In the genomic region with DNA sequence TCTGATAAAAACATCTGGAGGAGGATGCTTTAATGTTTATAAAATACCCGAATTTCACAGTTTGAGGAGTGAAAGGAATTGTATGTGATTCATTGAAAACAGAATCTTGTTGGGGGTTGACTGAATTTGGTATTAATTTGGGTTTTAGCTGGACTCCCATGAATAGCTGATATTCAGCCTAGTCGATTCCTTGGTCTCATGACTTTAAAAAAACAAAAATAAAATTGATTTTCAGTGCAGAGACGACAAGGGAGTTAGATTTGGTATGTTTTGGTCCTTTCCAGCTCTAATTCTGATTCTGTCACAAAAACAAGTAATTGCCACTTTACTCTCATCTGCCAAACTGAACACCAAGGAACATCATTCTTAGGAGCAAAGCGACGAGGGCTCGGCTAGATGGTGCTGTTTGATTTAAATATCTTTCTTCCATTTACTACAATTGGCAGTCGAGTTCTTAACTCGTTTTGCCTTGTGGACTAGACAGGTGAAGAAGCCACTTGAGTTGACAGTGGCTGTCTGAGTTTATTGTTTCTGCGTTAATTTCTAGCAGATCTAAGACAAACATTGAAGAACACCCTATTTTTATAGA, we compare ENCODE assay signal across 8 mouse cellular contexts. TPM values are rescaled to one million over a fixed set of nuclear protein-coding genes. Genes with fewer than 3 reads are reported as not detected.
DNase-seq lines count a peak whose midpoint lies in the region; ATAC-seq and TF ChIP-seq lines count a peak whose summit lies in the region.

No protein-coding gene starts in this region.

- DNase-seq in gastrocnemius, adult 2 months: no peak
- no peak for DNase-seq in gastrocnemius, postnatal 36 days
- peak; percentile 88 for DNase-seq in brain, embryonic 14.5 days (ENCODE audit: low read depth)
- DNase-seq in forebrain, postnatal 0 days: peak; percentile 77
- DNase-seq in layer of hippocampus, adult 9-10 months (ENCODE audit: low spot score): peak; percentile 50
- DNase-seq in midbrain, embryonic 14.5 days: peak; percentile 79
- peak; percentile 49 for DNase-seq in thymus, postnatal 4 days
- no peak for DNase-seq in urinary bladder, postnatal 14 days (ENCODE audit: low spot score)

- no peak for ATAC-seq in forebrain, postnatal 0 days
- ATAC-seq in midbrain, embryonic 14.5 days (ENCODE audit: low FRiP score, low TSS enrichment): no peak

- no peaks in the 10 kb centered on the region for H3K9me3 ChIP-seq in forebrain, postnatal 0 days (ENCODE audit: low read length)
- H3K9me3 ChIP-seq in midbrain, embryonic 14.5 days (ENCODE audit: control insufficient read depth, low read length): no peaks in the 10 kb centered on the region

- no peaks in the 10 kb centered on the region for H3K36me3 ChIP-seq in forebrain, postnatal 0 days (ENCODE audit: insufficient read depth)
- no peaks in the 10 kb centered on the region for H3K36me3 ChIP-seq in midbrain, embryonic 14.5 days (ENCODE audit: control insufficient read depth, insufficient read depth, low read length)

- H3K9ac ChIP-seq in forebrain, postnatal 0 days: peak overlapping the region; percentile 69; the same call in 1 of the 2 replicates
- H3K9ac ChIP-seq in midbrain, embryonic 14.5 days (replicated peaks; ENCODE audit: low read length): no peak overlapping the region

- H3K27ac ChIP-seq in gastrocnemius, adult 2 months: peak overlapping the region; percentile 81; the same call in 1 of the 2 replicates
- H3K27ac ChIP-seq in forebrain, postnatal 0 days (ENCODE audit: low read depth, low read length): no peak overlapping the region
- no peak overlapping the region for H3K27ac ChIP-seq in midbrain, embryonic 14.5 days (replicated peaks; ENCODE audit: low read depth, low read length)

- 7% methylated on average over 9 of the region's 9 CpGs for WGBS in forebrain, postnatal 0 days
- WGBS in midbrain, embryonic 14.5 days: 16% methylated on average over 9 of the region's 9 CpGs

- intact Hi-C loops in gastrocnemius, adult 2 months (cut with DNase I): loop anchor here (5.0 to 10.0 kb wide), 6 partner anchors 241 to 528 kb away; partner anchors contain the start of genes Atg10 and Zcchc9
- intact Hi-C loops in gastrocnemius, postnatal 36 days (cut with DNase I): loop anchor here (5.0 to 10.0 kb wide), 3 partner anchors 174 to 528 kb away; no protein-coding TSS in a partner anchor

- peak; percentile 60 for TF ChIP-seq CTCF in gastrocnemius, adult 2 months (IDR thresholded peaks at IDR 0.05)
- peak; percentile 38; the same call in 1 of the 2 replicates for TF ChIP-seq CTCF in brain, embryonic 14.5 days (IDR thresholded peaks at IDR 0.05; ENCODE audit: borderline replicate concordance, extremely low read depth, insufficient read depth, insufficient read length)
- peak; percentile 66 for TF ChIP-seq CTCF in forebrain, postnatal 0 days (IDR thresholded peaks at IDR 0.05; ENCODE audit: low read depth)

- H3K4me3 ChIP-seq in gastrocnemius, adult 2 months: peak overlapping the region; percentile 28; the same call in 1 of the 2 replicates
- H3K4me3 ChIP-seq in forebrain, postnatal 0 days (ENCODE audit: low read depth, low read length): peak overlapping the region; percentile 91
- H3K4me3 ChIP-seq in midbrain, embryonic 14.5 days (replicated peaks; ENCODE audit: low read depth, low read length): peak overlapping the region; percentile 92

- peak overlapping the region; percentile 76 for H3K4me2 ChIP-seq in forebrain, postnatal 0 days (ENCODE audit: low read depth)
- H3K4me2 ChIP-seq in midbrain, embryonic 14.5 days (ENCODE audit: low read length): peak overlapping the region; percentile 83

- no peak for TF ChIP-seq POLR2A in brain, embryonic 14.5 days (IDR thresholded peaks at IDR 0.05; ENCODE audit: borderline replicate concordance, extremely low read depth, insufficient read depth, insufficient read length, poor library complexity, severe bottlenecking)

- peaks cover 7% of the 10 kb centered on the region for H3K4me1 ChIP-seq in forebrain, postnatal 0 days (ENCODE audit: insufficient read depth)
- peaks cover 27% of the 10 kb centered on the region for H3K4me1 ChIP-seq in midbrain, embryonic 14.5 days (ENCODE audit: control insufficient read depth, insufficient read depth, low read length)

- H3K27me3 ChIP-seq in forebrain, postnatal 0 days (ENCODE audit: insufficient read depth, low read length): no peaks in the 10 kb centered on the region
- H3K27me3 ChIP-seq in midbrain, embryonic 14.5 days (ENCODE audit: control insufficient read depth, insufficient read depth, low read length): no peaks in the 10 kb centered on the region

RNA-seq across cellular contexts. Expression of gene Ssbp2, which starts 2.9 kb away (rescaled TPM):
- 10 to 100 TPM; 18.6 to 26.4 TPM for total RNA-seq in gastrocnemius, adult 2 months (2021)
- 10 to 100 TPM; 16.7 to 19.8 TPM for total RNA-seq in gastrocnemius, postnatal 36 days (2021)
- 133 and 154 TPM in 2 replicates for polyA plus RNA-seq in brain, embryonic 14.5 days (2012; rRNA removed)
- 167 and 234 TPM in 2 replicates for total RNA-seq in forebrain, postnatal 0 days (2014; rRNA removed)
- 249 and 268 TPM in 2 replicates for polyA plus RNA-seq in forebrain, postnatal 0 days (2015; fragmentation: Nextera tagmentation; extraction: Ambion mirVana)
- 274 and 283 TPM in 2 replicates for polyA plus RNA-seq in midbrain, embryonic 14.5 days (2014; fragmentation: Nextera tagmentation; extraction: Ambion mirVana)

Comparison
In these comparisons a context has a peak if more than half of its experiments do, and no peak if none do; other contexts are left out.
1. DNase-seq: peak in brain, embryonic 14.5 days (single experiment), forebrain, postnatal 0 days (single experiment), layer of hippocampus, adult 9-10 months (single experiment), midbrain, embryonic 14.5 days (single experiment) and thymus, postnatal 4 days (single experiment); none in gastrocnemius, adult 2 months (single experiment), gastrocnemius, postnatal 36 days (0 of 2) and urinary bladder, postnatal 14 days (single experiment).
2. H3K4me3 ChIP-seq: peak in every context shown above with its lines; median percentile 92 in midbrain, embryonic 14.5 days; 91 in forebrain, postnatal 0 days; 28 in gastrocnemius, adult 2 months.
3. Peak in every context shown above with its lines, with median percentiles within 50 percentile points of each other: CTCF ChIP-seq.